Mouse (Mus musculus) liver, embryonic 14.5 days (tissue): Measurements from ENCODE around the gene Rfx4. TPM values are rescaled to one million over a fixed set of nuclear protein-coding genes. Genes with fewer than 3 reads are reported as not detected.

ENCODE experiments used
- ATAC-seq: fragments of 200-750 bp; cut with Nextera tagmentation; 2 replicates; pipeline ENCODE4 v1.8.0; 2017; ENCODE audit warnings: moderate number of reproducible peaks, mild to moderate bottlenecking, moderate library complexity; ENCODE audit not compliant: insufficient read depth
- DNase-seq, 3 experiments: peaks; one replicate each; pipeline ENCODE4 v3.0.0-alpha.2; 2012 to 2013; ENCODE audit warnings: low read depth in 3 of 3, low spot score in 3 of 3
- H3K27ac ChIP-seq: fragments of 300-500 bp; sonication (generic); 2 replicates; pipeline ENCODE4 v1.5.1; 2014; ENCODE audit warnings: moderate library complexity, mild to moderate bottlenecking, control low read depth, inconsistent platforms
- H3K27me3 ChIP-seq: fragments of 300-500 bp; sonication (generic); 2 replicates; pipeline ENCODE4 v1.6.1; 2014; ENCODE audit warnings: mild to moderate bottlenecking, low read length, moderate library complexity; ENCODE audit not compliant: control insufficient read depth, insufficient read depth
- H3K36me3 ChIP-seq: fragments of 300-500 bp; sonication (generic); replicated peaks from 2 replicates; pipeline ENCODE4 v1.6.1; 2014; ENCODE audit warnings: low read depth; ENCODE audit not compliant: control insufficient read depth, insufficient read depth
- H3K4me1 ChIP-seq, 2 experiments: fragments of 200-500 bp in 1 of 2; fragments of 300-500 bp in 1 of 2; sonication (generic) in 1 of 2; replicated peaks; 2 replicates each; pipeline ENCODE4 v1.6.1; 2012 to 2014; ENCODE audit warnings: antibody characterized with exemption in 1 of 2, inconsistent platforms in 1 of 2, low read length in 1 of 2; ENCODE audit not compliant: control insufficient read depth in 2 of 2, insufficient read depth in 2 of 2
- H3K4me2 ChIP-seq: fragments of 300-500 bp; sonication (generic); 2 replicates; pipeline ENCODE4 v1.6.1; 2014; ENCODE audit warnings: low read depth, mild to moderate bottlenecking, control low read depth, moderate library complexity
- H3K4me3 ChIP-seq, 2 experiments: fragments of 200-500 bp in 1 of 2; fragments of 300-500 bp in 1 of 2; sonication (generic) in 1 of 2; 2 replicates each; pipeline ENCODE4 v1.5.1; 2012 to 2014; ENCODE audit warnings: low read depth in 2 of 2, low read length in 2 of 2, mild to moderate bottlenecking in 2 of 2, control low read depth in 1 of 2, inconsistent platforms in 1 of 2, moderate library complexity in 1 of 2; ENCODE audit not compliant: insufficient read depth in 1 of 2
- H3K9ac ChIP-seq: fragments of 300-500 bp; sonication (generic); replicated peaks from 2 replicates; pipeline ENCODE4 v1.6.1; 2014; ENCODE audit warnings: mild to moderate bottlenecking, control low read depth, moderate library complexity
- H3K9me3 ChIP-seq: fragments of 300-500 bp; sonication (generic); 2 replicates; pipeline ENCODE4 v1.6.1; 2016; ENCODE audit warnings: low read length, mixed read lengths; ENCODE audit not compliant: control insufficient read depth
- CTCF ChIP-seq: IDR thresholded peaks from 2 replicates; pipeline ENCODE4 v1.5.1; 2016; ENCODE audit warnings: antibody characterized with exemption, low read depth, control low read depth
- EP300 ChIP-seq: IDR thresholded peaks from 2 replicates; pipeline ENCODE4 v1.6.1; 2016; ENCODE audit warnings: antibody characterized with exemption, low read depth
- WGBS: fragments of 180-500 bp; shearing (Covaris S2); extraction: QIAGEN DNeasy Blood & Tissue Kit; methylation state at CpG from one replicate; pipeline ENCODE4 v1.1.7; 2014; ENCODE audit not compliant: insufficient replicate concordance; 5-methylcytosine and 5-hydroxymethylcytosine counted together
- polyA plus RNA-seq, 2 experiments: library from polyadenylated mRNA; depleted of rRNA in 1 of 2; stranded (reverse) in 1 of 2; unstranded in 1 of 2; fragments of >200 nt; fragmentation: Nextera tagmentation in 1 of 2; extraction: Ambion mirVana in 1 of 2; gene quantifications; 2 replicates each; pipeline versions ENCODE4 v1.2.1 to v1.2.3; 2012 to 2014

The Rfx4 gene
- polyA plus RNA-seq, 2 experiments = not detected

GRCm38 (mm10) chr10:84871921-84872320 lies 116.1 kb downstream of the Rfx4 start:
- ATAC-seq (no peak), DNase-seq (no peak)
- Histone ChIP-seq H3K4me2 (no peak overlapping the region), H3K9me3 (no peaks in the 10 kb centered on the region), H3K4me1 (no peaks in the 10 kb centered on the region), H3K4me3 (no peak overlapping the region), H3K36me3 (no peaks in the 10 kb centered on the region), H3K27me3 (no peaks in the 10 kb centered on the region), H3K9ac (no peak overlapping the region), H3K27ac (no peak overlapping the region)
- WGBS = 61% methylated on average over 4 of the region's 4 CpGs
- TF ChIP-seq CTCF (no peak), EP300 (no peak)

GRCm38 (mm10) chr10:84879823-84880571 lies 124.1 kb downstream of the Rfx4 start:
- no peak overlapping the region for H3K4me3 ChIP-seq
- no peak overlapping the region for H3K27ac ChIP-seq
- TF ChIP-seq CTCF (no peak), EP300 (no peak)
- H3K27me3 ChIP-seq = no peaks in the 10 kb centered on the region
- ATAC-seq (no peak), DNase-seq (no peak)
- H3K36me3 ChIP-seq = no peaks in the 10 kb centered on the region
- H3K4me2 ChIP-seq = no peak overlapping the region
- H3K9ac ChIP-seq = no peak overlapping the region
- 55% methylated on average over 9 of the region's 9 CpGs for WGBS
- no peaks in the 10 kb centered on the region for H3K9me3 ChIP-seq
- H3K4me1 ChIP-seq = no peaks in the 10 kb centered on the region

- TF ChIP-seq EP300 = no peak
- WGBS = 49% methylated on average over 2 of the region's 2 CpGs
- H3K9ac ChIP-seq = no peak overlapping the region
- H3K27ac ChIP-seq = no peak overlapping the region
- H3K27me3 ChIP-seq = no peaks in the 10 kb centered on the region
- no peak for DNase-seq
- no peak overlapping the region for H3K4me2 ChIP-seq
- no peak overlapping the region for H3K4me3 ChIP-seq
- no peaks in the 10 kb centered on the region for H3K36me3 ChIP-seq
- peaks cover 0 to 17% of the 10 kb centered on the region in 2 experiments; a peak in 2 of 4 replicates for H3K4me1 ChIP-seq
- H3K9me3 ChIP-seq = no peaks in the 10 kb centered on the region
- no peak for ATAC-seq
These were observed 126.7 kb downstream of the Rfx4 start for GRCm38 (mm10) chr10:84882528-84882927.

GRCm38 (mm10) chr10:84885341-84885884 lies 129.6 kb downstream of the Rfx4 start:
- H3K9ac ChIP-seq = no peak overlapping the region
- TF ChIP-seq EP300 (no peak), CTCF (no peak)
- no peak overlapping the region for H3K4me2 ChIP-seq
- H3K4me3 ChIP-seq = no peak overlapping the region
- H3K27ac ChIP-seq = no peak overlapping the region
- ATAC-seq = no peak
- 47% methylated on average over 5 of the region's 5 CpGs for WGBS
- no peaks in the 10 kb centered on the region for H3K9me3 ChIP-seq
- no peak for DNase-seq
- no peaks in the 10 kb centered on the region for H3K36me3 ChIP-seq
- H3K4me1 ChIP-seq = peaks cover 0 to 17% of the 10 kb centered on the region in 2 experiments; a peak in 2 of 4 replicates
- no peaks in the 10 kb centered on the region for H3K27me3 ChIP-seq

GRCm38 (mm10) chr10:84886221-84886627 lies 130.4 kb downstream of the Rfx4 start:
- Histone ChIP-seq H3K4me1 (peaks cover 0 to 17% of the 10 kb centered on the region in 2 experiments; a peak in 2 of 4 replicates), H3K27ac (no peak overlapping the region), H3K9me3 (no peaks in the 10 kb centered on the region), H3K36me3 (no peaks in the 10 kb centered on the region), H3K4me3 (no peak overlapping the region), H3K27me3 (no peaks in the 10 kb centered on the region), H3K9ac (no peak overlapping the region), H3K4me2 (0 out of 2 replicates have a peak overlapping the region, but pooled peaks have one; percentile 8)
- DNase-seq = peak; percentile 20 to 26 (median 20)
- no peak for TF ChIP-seq EP300
- no peak for TF ChIP-seq CTCF
- ATAC-seq = peak; percentile 67
- WGBS = 15% methylated on average over 6 of the region's 6 CpGs
